Mouse (Mus musculus): ENCODE measurements around the gene Usp40. TPM values are rescaled to one million over a fixed set of nuclear protein-coding genes. Genes with fewer than 3 reads are reported as not detected.
A peak's percentile ranks its signal among the peaks of the same experiment; 100 is the strongest.

Gene Usp40
- polyA plus RNA-seq, 1 experiment = 9.5 TPM

DNA sequence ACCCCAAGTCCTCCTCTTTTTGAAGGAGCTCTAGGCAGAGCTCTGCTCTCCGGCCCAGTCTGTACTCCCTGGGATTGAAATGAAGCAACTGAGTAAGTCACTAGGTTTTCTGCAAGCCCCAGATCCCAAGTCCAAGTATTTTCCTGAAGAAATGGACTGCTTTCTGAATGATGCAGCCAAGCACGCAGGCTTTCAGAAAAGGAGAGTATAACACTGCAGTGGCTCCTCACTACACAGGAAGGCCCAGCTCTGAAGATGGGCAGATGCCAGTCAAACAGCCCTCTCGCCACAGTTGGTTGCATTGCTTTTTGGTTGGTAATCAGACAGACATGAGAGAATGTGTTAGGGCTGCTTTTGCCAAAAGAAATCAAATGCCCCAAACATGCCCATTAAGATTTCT, 56.7 kb downstream of the Usp40 start:
- H3K79me2 ChIP-seq (ENCODE audit: control insufficient read depth, insufficient read depth) = no peaks in the 10 kb centered on the region
- H3ac ChIP-seq (ENCODE audit: control insufficient read depth, insufficient read length) = no peak overlapping the region
- H3K4me2 ChIP-seq (ENCODE audit: low read depth) = no peak overlapping the region
- peaks cover 81% of the 10 kb centered on the region for H3K36me3 ChIP-seq (ENCODE audit: control insufficient read depth, insufficient read depth)
- H3K27me3 ChIP-seq (ENCODE audit: control insufficient read depth, insufficient read depth, insufficient read length) = no peaks in the 10 kb centered on the region
- H3K4me3 ChIP-seq = no peak overlapping the region
- no peak for TF ChIP-seq POLR2A (IDR thresholded peaks at IDR 0.05; ENCODE audit: insufficient read length, low read depth)
- TF ChIP-seq USF1 (IDR thresholded peaks at IDR 0.05; ENCODE audit: low read depth) = no peak
- no peak for TF ChIP-seq E2F4 (IDR thresholded peaks at IDR 0.05; ENCODE audit: insufficient read depth)
- no peak for TF ChIP-seq REST (IDR thresholded peaks at IDR 0.05; ENCODE audit: insufficient read depth, insufficient read length)
- TF ChIP-seq POLR2AphosphoS2 (IDR thresholded peaks at IDR 0.05; ENCODE audit: insufficient read length, low read depth) = no peak

DNA sequence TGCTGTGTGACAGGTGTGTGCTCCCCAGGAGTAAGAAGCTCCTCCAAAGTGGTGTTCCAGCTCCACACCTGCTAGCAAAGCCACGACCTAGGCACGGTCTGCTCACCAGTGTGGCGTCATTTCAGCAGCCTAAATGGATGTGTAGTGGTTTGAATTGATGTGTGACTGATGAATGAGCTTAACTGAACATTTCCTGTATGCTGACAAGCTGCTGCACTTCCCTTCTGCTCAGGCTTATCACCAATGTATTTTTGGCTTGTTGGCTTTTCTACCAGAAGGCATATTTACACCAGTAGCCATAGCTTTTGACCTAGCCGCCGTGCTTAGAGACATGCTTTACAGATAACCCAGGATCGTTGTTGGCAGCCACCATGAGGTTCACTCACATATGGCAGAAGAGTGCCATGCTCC, 60.7 kb downstream of the Usp40 start:
- Histone ChIP-seq H3K4me2 (ENCODE audit: low read depth) (no peak overlapping the region), H3K27me3 (ENCODE audit: control insufficient read depth, insufficient read depth, insufficient read length) (no peaks in the 10 kb centered on the region), H3K79me2 (ENCODE audit: control insufficient read depth, insufficient read depth) (no peaks in the 10 kb centered on the region), H3ac (ENCODE audit: control insufficient read depth, insufficient read length) (no peak overlapping the region), H3K4me3 (no peak overlapping the region), H3K36me3 (ENCODE audit: control insufficient read depth, insufficient read depth) (peaks cover 84% of the 10 kb centered on the region)
- TF ChIP-seq POLR2AphosphoS2 (IDR thresholded peaks at IDR 0.05; ENCODE audit: insufficient read length, low read depth) (peak; percentile 17), TCF12 (IDR thresholded peaks at IDR 0.05; ENCODE audit: insufficient read depth, poor library complexity, severe bottlenecking) (no peak)

- Histone ChIP-seq H3K4me2 (ENCODE audit: low read depth) (no peak overlapping the region), H3K4me3 (no peak overlapping the region), H3K27me3 (ENCODE audit: control insufficient read depth, insufficient read depth, insufficient read length) (no peaks in the 10 kb centered on the region), H3ac (ENCODE audit: control insufficient read depth, insufficient read length) (no peak overlapping the region), H3K36me3 (ENCODE audit: control insufficient read depth, insufficient read depth) (peaks cover 77% of the 10 kb centered on the region), H3K79me2 (ENCODE audit: control insufficient read depth, insufficient read depth) (no peaks in the 10 kb centered on the region)
- no peak for TF ChIP-seq MYOD1 (IDR thresholded peaks at IDR 0.05; ENCODE audit: control insufficient read depth in 1 of 3, insufficient read length in 2 of 3, low read depth in 2 of 3)
- TF ChIP-seq REST (IDR thresholded peaks at IDR 0.05; ENCODE audit: insufficient read depth, insufficient read length) = no peak
- TF ChIP-seq MAX (IDR thresholded peaks at IDR 0.05; ENCODE audit: low read depth) = no peak
- TF ChIP-seq CEBPB (IDR thresholded peaks at IDR 0.05; ENCODE audit: insufficient read depth, poor library complexity, severe bottlenecking) = no peak
- no peak for TF ChIP-seq MYOG (IDR thresholded peaks at IDR 0.05; ENCODE audit: control insufficient read depth in 1 of 3, insufficient read depth in 1 of 3, insufficient read length in 2 of 3, low read depth in 2 of 3)
- TF ChIP-seq POLR2A (IDR thresholded peaks at IDR 0.05; ENCODE audit: insufficient read length, low read depth) = peak; percentile 43
- peak; percentile 77 for TF ChIP-seq POLR2AphosphoS2 (IDR thresholded peaks at IDR 0.05; ENCODE audit: insufficient read length, low read depth)
- TF ChIP-seq TCF3 (IDR thresholded peaks at IDR 0.05; ENCODE audit: insufficient read length, low read depth) = no peak
- TF ChIP-seq TCF12 (IDR thresholded peaks at IDR 0.05; ENCODE audit: insufficient read depth, poor library complexity, severe bottlenecking) = no peak
- TF ChIP-seq USF1 (IDR thresholded peaks at IDR 0.05; ENCODE audit: low read depth) = no peak
Measured at GRCm38 (mm10) chr1:87941765-87942164, 66.6 kb downstream of the Usp40 start.

DNA sequence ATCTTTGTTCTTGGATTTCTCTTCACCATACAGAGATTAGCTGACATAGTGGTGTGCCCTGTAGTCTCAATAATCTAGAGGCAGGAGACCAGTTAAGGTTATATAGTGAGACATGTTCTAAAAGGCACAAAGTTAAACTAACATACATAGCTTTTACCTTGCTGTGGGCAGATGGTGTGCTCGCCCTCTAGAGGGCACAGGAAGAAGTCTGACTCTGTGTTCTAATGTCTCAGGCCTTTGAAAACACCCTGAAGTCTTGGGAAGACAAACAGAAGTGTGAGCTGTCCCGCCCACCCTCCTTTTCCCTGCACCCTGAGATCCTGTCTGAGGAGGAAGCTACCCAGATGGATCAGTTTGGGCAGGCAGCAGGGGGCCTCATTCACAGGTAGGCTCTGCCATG, 71.8 kb downstream of the Usp40 start:
- H3K79me2 ChIP-seq (ENCODE audit: control insufficient read depth, insufficient read depth) = no peaks in the 10 kb centered on the region
- no peak overlapping the region for H3K4me3 ChIP-seq
- H3K27me3 ChIP-seq (ENCODE audit: control insufficient read depth, insufficient read depth, insufficient read length) = no peaks in the 10 kb centered on the region
- H3K4me2 ChIP-seq (ENCODE audit: low read depth) = no peak overlapping the region
- H3K36me3 ChIP-seq (ENCODE audit: control insufficient read depth, insufficient read depth) = peaks cover 50% of the 10 kb centered on the region
- TF ChIP-seq E2F4 (IDR thresholded peaks at IDR 0.05; ENCODE audit: insufficient read depth) = no peak
- TF ChIP-seq TCF12 (IDR thresholded peaks at IDR 0.05; ENCODE audit: insufficient read depth, poor library complexity, severe bottlenecking) = no peak
- TF ChIP-seq MAX (IDR thresholded peaks at IDR 0.05; ENCODE audit: low read depth) = no peak
- TF ChIP-seq SRF (IDR thresholded peaks at IDR 0.05; ENCODE audit: control insufficient read depth, insufficient read length, low read depth) = no peak
- TF ChIP-seq MYOD1 (IDR thresholded peaks at IDR 0.05; ENCODE audit: control insufficient read depth in 1 of 3, insufficient read length in 2 of 3, low read depth in 2 of 3) = no peak
- no peak for TF ChIP-seq TCF3 (IDR thresholded peaks at IDR 0.05; ENCODE audit: insufficient read length, low read depth)
- no peak for TF ChIP-seq POLR2A (IDR thresholded peaks at IDR 0.05; ENCODE audit: insufficient read length, low read depth)
- no peak for TF ChIP-seq REST (IDR thresholded peaks at IDR 0.05; ENCODE audit: insufficient read depth, insufficient read length)
- no peak for TF ChIP-seq CEBPB (IDR thresholded peaks at IDR 0.05; ENCODE audit: insufficient read depth, poor library complexity, severe bottlenecking)
- no peak for TF ChIP-seq POLR2AphosphoS2 (IDR thresholded peaks at IDR 0.05; ENCODE audit: insufficient read length, low read depth)
- no peak for TF ChIP-seq USF1 (IDR thresholded peaks at IDR 0.05; ENCODE audit: low read depth)
- no peak for TF ChIP-seq MYOG (IDR thresholded peaks at IDR 0.05; ENCODE audit: control insufficient read depth in 1 of 3, insufficient read depth in 1 of 3, insufficient read length in 2 of 3, low read depth in 2 of 3)
- H3ac ChIP-seq (ENCODE audit: control insufficient read depth, insufficient read length) = no peak overlapping the region

DNA sequence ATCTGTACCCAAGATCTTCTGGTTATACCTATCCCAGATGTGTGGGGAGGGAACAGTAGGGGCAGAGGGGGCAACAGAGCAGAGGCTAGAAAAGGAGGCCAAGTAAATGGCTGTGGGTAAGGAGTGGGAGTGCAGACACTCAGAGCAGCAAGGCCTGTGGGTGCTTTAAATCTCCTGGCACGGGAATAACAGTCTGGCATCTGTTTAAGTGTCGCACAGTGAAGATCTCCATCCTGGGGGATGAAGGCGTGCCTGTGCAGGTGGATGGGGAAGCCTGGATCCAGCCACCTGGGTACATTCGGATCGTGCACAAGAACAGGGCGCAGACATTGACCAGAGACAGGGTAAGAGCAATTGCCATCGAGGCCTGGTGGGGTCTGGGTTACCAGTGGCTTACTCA, 72.3 kb downstream of the Usp40 start:
- no peaks in the 10 kb centered on the region for H3K79me2 ChIP-seq (ENCODE audit: control insufficient read depth, insufficient read depth)
- no peak overlapping the region for H3ac ChIP-seq (ENCODE audit: control insufficient read depth, insufficient read length)
- no peak overlapping the region for H3K4me3 ChIP-seq
- TF ChIP-seq POLR2AphosphoS2 (IDR thresholded peaks at IDR 0.05; ENCODE audit: insufficient read length, low read depth) = no peak
- no peak for TF ChIP-seq TCF3 (IDR thresholded peaks at IDR 0.05; ENCODE audit: insufficient read length, low read depth)
- TF ChIP-seq POLR2A (IDR thresholded peaks at IDR 0.05; ENCODE audit: insufficient read length, low read depth) = no peak
- no peak for TF ChIP-seq CEBPB (IDR thresholded peaks at IDR 0.05; ENCODE audit: insufficient read depth, poor library complexity, severe bottlenecking)
- no peak for TF ChIP-seq MYOG (IDR thresholded peaks at IDR 0.05; ENCODE audit: control insufficient read depth in 1 of 3, insufficient read depth in 1 of 3, insufficient read length in 2 of 3, low read depth in 2 of 3)
- no peak for TF ChIP-seq TCF12 (IDR thresholded peaks at IDR 0.05; ENCODE audit: insufficient read depth, poor library complexity, severe bottlenecking)
- TF ChIP-seq MYOD1 (IDR thresholded peaks at IDR 0.05; ENCODE audit: control insufficient read depth in 1 of 3, insufficient read length in 2 of 3, low read depth in 2 of 3) = no peak
- TF ChIP-seq MAX (IDR thresholded peaks at IDR 0.05; ENCODE audit: low read depth) = no peak
- TF ChIP-seq REST (IDR thresholded peaks at IDR 0.05; ENCODE audit: insufficient read depth, insufficient read length) = no peak
- no peak for TF ChIP-seq SRF (IDR thresholded peaks at IDR 0.05; ENCODE audit: control insufficient read depth, insufficient read length, low read depth)
- no peak for TF ChIP-seq USF1 (IDR thresholded peaks at IDR 0.05; ENCODE audit: low read depth)
- no peak for TF ChIP-seq E2F4 (IDR thresholded peaks at IDR 0.05; ENCODE audit: insufficient read depth)
- H3K27me3 ChIP-seq (ENCODE audit: control insufficient read depth, insufficient read depth, insufficient read length) = no peaks in the 10 kb centered on the region
- peaks cover 52% of the 10 kb centered on the region for H3K36me3 ChIP-seq (ENCODE audit: control insufficient read depth, insufficient read depth)
- no peak overlapping the region for H3K4me2 ChIP-seq (ENCODE audit: low read depth)
